Mouse (Mus musculus): Measurements from ENCODE around the gene Rasgrp3. TPM values are rescaled to one million over a fixed set of nuclear protein-coding genes. Genes with fewer than 3 reads are reported as not detected.

Gene Rasgrp3
- total RNA-seq, 2 experiments from 2014 or later = 13.2 to 13.4 TPM

GRCm38 (mm10) chr17:75478836-75479235 is 43.1 kb downstream of the Rasgrp3 start:
- DNase-seq (ENCODE audit: low spot score in 2 of 2) = no peak
- intact Hi-C loops (cut with DNase I) = no loop called here

DNA sequence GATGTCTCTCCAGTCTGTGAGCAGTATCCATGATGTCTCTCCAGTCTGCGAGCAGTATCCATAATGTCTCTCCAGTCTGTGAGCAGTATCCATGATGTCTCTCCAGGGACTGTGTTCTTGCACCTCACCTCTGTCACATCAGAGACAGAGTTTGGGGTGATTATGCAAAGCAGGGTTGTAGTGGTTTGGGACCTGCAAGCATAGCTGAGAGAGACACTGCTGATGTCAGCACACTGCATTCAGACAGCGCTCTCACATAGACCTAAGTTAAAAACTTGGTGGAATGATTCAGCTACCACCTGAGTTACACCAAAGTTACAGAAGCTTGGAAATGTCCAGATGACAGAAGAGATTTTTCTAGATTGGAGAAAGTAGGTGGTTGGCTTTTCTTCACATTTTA is 44.0 kb downstream of the Rasgrp3 start:
- intact Hi-C loops (cut with DNase I) = no loop called here
- no peak for DNase-seq (ENCODE audit: low spot score in 2 of 2)

- no peak for DNase-seq (ENCODE audit: low spot score in 2 of 2)
- intact Hi-C loops (cut with DNase I) = no loop called here
Observed at GRCm38 (mm10) chr17:75480379-75480778, 44.7 kb downstream of the Rasgrp3 start.

DNA sequence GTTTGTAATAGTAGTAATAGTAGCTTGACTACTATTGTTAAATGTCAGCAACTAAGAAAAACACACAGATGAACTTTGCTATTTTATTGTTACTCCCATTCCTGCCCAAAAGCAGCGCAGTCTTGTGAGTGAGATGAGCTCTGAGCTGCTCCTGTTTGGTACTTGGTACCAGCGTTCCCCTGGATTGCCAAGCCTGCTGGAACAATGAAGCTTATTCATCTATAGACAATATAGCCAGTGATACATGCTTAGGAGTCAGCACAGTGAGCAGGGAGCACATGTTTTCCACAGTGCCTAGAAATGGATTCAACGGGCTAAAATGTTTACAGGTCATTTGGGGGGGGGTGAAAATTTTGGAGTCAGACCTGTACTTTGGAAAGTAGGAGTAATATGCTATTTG is 50.5 kb downstream of the Rasgrp3 start:
- intact Hi-C loops (cut with DNase I) = no loop called here
- no peak for DNase-seq (ENCODE audit: low spot score in 2 of 2)

- intact Hi-C loops (cut with DNase I) = no loop called here
- no peak for DNase-seq (ENCODE audit: low spot score in 2 of 2)
Observed at GRCm38 (mm10) chr17:75495213-75495612, 59.5 kb downstream of the Rasgrp3 start.

- no peak for DNase-seq (ENCODE audit: low spot score in 2 of 2)
- intact Hi-C loops (cut with DNase I) = no loop called here
Observed at GRCm38 (mm10) chr17:75498241-75498651, 62.5 kb downstream of the Rasgrp3 start.

DNA sequence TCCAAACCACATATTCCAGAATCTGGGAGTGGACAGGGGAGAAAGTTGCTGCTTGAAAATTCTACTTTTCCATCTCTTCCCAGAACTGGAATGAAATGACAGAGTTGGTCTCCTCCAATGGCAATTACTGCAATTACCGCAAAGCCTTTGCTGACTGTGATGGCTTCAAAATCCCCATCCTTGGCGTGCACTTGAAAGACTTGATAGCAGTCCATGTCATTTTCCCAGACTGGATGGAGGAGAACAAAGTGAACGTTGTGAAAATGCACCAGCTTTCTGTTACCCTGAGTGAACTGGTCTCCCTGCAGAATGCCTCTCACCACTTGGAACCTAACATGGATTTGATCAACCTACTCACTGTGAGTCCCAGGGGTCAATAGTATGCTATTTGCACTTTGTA is 67.3 kb downstream of the Rasgrp3 start:
- intact Hi-C loops (cut with DNase I) = no loop called here
- no peak for DNase-seq (ENCODE audit: low spot score in 2 of 2)

GRCm38 (mm10) chr17:75505053-75505452 is 69.4 kb downstream of the Rasgrp3 start:
- no peak for DNase-seq (ENCODE audit: low spot score in 2 of 2)
- intact Hi-C loops (cut with DNase I) = no loop called here

DNA sequence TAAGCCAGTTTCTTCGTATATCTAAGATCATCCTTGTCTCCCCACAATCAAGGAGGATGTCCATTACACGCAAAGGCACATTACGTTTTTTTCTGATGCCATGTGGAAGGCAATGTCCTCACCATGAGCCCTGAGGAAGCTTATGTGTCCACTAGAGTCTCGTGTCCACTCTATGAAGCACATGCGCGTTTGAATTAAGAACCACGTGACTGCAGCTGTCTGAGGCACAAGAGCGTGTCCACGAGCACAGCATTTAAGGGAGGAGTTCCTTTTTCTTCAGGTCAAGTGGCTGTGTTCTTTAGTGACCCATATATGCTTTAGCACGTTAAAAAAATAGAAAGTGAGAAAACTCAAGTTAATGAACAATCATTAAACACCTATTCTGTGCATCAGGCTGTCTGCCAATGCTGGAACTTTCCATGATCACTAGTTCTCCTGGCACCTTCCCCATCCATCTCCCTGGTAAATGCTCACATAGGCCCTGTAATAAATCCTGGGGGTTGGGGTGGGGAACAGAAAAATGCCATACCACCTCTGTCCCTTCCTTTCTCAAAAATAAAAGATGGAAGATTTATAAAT is 70.5 kb downstream of the Rasgrp3 start:
- intact Hi-C loops (cut with DNase I) = no loop called here
- DNase-seq (ENCODE audit: low spot score in 2 of 2) = no peak

DNA sequence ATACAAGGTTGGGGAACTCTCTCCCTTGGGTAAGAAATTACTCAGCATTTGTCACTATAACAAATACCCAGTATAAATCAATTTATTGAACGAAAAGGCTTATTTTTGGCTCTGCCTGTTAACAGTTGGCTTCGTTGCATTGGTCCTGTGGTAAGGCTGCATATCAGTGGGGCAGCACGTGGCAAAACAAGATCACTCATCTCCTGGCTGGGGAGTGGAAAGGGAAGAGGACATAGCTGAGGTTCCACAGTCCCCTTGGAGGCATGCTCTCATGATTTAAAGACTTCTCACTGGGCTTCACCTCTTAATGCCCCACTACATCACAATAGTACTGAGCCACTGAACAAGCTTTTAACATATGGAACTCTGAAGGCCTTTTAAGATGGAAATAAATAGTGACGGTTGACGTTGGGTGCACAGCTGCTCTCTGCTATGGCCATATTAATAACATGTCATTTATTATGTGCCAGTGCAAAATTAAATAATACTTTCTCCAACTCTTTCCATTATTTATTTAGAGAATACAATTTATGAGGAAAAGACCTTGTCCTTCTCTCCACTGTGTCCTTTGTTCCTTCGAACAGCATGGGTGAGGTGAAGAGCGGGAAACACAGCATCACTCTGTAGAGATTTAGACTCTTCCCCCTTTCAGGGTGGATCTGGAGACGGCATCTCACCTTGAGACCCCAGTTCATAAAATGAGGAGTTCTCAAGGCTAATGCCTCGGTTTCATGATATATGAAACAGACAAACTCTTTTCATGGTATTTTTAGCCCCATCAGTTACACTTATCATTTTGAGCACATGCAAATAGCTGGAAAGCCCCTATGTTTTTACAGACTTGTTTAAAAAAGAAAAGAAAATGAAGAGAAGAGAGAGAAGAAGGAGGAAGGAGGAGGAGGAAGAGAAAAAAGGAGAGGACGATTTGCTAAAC is 71.3 kb downstream of the Rasgrp3 start:
- intact Hi-C loops (cut with DNase I) = no loop called here
- DNase-seq (ENCODE audit: low spot score in 2 of 2) = no peak

- intact Hi-C loops (cut with DNase I) = no loop called here
- no peak for DNase-seq (ENCODE audit: low spot score in 2 of 2)
Observed at GRCm38 (mm10) chr17:75509257-75509656, 73.6 kb downstream of the Rasgrp3 start.

- intact Hi-C loops (cut with DNase I) = no loop called here
- no peak for DNase-seq (ENCODE audit: low spot score in 2 of 2)
Observed at GRCm38 (mm10) chr17:75516591-75516990, 80.9 kb downstream of the Rasgrp3 start.

DNA sequence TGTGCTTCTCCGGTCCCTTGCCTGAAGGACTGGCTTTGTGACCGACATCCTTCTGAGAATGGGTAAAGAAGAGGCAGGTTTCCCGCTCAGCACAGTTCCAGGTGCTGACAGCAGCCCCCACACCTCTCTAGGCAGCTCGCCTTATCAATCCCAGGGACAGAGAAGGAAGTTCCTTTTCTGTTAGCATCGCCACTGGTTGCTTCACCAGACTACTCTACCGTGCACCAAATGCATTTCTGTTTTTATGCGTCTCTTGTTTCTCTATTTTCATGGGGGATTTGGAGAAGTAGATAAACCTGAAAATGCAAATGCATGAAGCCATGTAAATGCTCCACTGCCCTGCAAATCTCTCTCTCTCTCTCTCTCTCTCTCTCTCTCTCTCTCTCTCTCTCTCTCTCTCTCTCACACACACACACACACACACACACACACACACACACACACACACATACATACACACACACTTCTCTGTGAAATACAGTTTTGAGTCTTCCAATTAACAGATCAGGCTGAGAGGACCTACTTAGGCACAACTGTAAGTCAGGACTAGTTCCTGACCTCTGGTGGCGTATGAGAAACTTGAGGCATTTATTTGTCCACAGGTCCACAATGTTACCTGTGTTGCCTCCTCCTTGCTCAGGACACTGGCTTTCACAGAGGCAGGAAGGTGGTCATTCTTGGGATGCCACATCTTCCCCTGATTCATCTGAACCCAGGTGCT is 82.6 kb downstream of the Rasgrp3 start:
- intact Hi-C loops (cut with DNase I) = no loop called here
- DNase-seq (ENCODE audit: low spot score in 2 of 2) = no peak

DNA sequence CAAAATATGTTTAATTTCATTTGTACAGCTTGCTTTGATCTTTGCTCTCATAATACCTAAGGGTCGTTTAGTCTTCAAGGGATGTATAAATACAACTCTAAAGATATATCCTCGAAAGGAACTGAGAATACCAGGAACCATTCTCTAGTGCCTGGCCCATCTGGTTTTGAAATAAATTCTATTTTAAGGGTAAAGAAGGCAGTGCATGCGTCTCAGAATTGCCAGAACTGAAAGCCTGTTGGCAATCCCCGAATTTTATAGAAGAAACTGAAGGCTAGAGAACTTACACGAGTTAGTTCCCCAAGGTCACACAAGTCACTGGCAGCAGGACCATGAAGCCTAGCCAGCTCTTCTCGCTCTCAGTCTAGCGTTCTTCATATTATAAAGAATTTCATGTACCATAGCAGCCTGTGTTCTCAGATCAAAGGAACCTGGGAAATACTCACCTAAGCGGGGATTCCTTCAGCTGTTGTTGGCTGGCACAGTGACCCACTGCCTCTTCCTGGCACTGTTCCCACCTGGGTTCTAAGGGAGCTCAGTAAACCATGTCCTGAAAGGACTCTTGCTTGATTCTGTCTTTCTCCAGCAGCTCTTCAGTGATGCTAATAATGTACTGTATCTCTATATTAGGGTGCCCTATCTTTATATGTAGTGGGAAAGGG is 83.7 kb downstream of the Rasgrp3 start:
- intact Hi-C loops (cut with DNase I) = no loop called here
- peak in 1 of 2 experiments; percentile 37 for DNase-seq (ENCODE audit: low spot score in 2 of 2)

DNA sequence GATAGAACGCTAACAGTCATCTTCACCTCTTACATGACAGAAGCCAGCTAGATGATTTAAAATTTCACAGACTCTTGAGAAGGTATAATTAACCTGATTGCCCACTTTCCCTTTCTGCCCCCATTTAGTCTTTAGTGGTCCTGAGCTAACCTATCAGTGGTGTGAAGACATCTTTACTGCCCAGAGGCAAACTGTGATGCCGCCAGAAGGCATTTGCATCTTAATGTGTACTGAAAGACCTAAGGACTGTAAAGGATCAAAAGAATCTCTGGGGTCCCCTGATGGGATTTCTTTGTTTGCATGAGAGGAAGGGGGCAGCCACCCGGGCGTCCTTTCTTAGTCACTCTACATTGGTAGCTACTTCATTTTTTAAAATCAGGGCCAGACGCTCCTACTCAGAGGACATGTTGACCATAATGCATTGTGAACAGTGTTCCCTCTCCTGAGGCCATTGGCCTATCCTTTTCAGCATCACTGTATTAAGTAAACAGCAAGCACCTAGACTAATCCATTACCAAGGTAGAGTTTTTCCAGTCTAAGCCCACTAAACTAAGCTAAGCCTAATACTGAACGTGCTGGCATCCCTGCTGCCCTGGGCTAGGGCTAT is 85.6 kb downstream of the Rasgrp3 start:
- intact Hi-C loops (cut with DNase I) = no loop called here
- DNase-seq (ENCODE audit: low spot score in 2 of 2) = no peak

DNA sequence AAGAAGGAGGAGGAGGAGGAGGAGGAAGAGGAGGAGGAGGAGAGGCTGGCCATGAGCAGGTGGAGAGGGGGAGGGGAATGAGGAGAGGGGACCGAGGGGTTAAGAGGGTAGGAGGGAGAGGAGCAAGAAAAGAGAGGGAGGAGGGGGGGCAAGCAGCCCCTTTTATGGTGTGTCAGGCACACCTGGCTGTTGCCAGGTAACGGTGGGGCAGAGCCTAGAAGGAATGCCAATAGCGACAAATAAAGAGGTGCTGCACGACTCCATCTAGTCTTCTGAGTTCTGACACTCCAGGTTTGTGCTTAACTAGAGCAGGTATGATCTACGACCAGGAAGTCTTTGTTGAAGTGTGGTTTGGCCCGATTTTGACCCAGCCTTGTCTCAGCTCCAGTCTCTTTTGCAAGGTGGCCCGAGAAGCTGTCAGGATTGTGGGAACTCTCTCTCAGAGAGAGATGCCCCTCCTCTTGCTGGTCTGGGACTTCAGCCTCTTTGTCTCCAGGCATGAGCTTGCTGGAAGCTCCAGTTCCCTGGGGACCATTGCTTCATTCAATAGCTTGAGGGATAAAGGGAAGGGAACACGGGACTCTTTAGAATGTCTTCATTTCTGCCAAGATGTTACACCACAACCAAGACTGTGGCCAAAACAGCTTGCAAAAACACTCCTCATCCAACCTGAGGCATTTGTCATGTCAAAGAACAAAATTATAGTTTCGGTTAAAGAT is 86.8 kb downstream of the Rasgrp3 start:
- intact Hi-C loops (cut with DNase I) = no loop called here
- no peak for DNase-seq (ENCODE audit: low spot score in 2 of 2)

GRCm38 (mm10) chr17:75523812-75524211 is 88.1 kb downstream of the Rasgrp3 start:
- intact Hi-C loops (cut with DNase I) = no loop called here
- DNase-seq (ENCODE audit: low spot score in 2 of 2) = peak in 1 of 2 experiments; percentile 29

DNA sequence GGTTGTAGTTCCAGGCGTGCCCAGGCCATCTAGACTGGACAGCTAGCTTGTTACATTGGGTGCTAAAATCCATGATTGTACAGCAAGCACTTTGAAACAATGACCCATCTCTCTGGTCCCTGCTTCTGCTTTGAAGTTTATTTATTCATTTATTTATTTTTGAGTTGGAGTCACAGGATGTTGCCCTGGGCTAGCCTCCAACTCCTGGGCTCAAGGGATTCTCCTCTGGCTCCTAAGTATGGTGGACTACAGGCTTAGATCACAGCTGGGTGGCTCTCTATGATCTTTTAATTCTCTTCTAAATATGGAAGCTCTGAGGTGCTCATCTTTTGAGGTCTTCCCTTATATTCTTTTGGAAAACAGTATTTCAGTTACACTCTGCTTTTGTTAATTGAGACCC is 90.7 kb downstream of the Rasgrp3 start:
- DNase-seq (ENCODE audit: low spot score in 2 of 2) = no peak
- intact Hi-C loops (cut with DNase I) = no loop called here

All from left cerebral cortex, postnatal 14 days (tissue).